Mouse (Mus musculus) myocyte (in vitro differentiated cells): ENCODE results near the gene Btrc.

Experiments
- E2F4 ChIP-seq: IDR thresholded peaks from one replicate; pipeline ENCODE4 v1.6.1; 2011; ENCODE audit warnings: mild to moderate bottlenecking, control low read depth, moderate library complexity; ENCODE audit not compliant: insufficient read depth
- MAX ChIP-seq: IDR thresholded peaks from one replicate; pipeline ENCODE4 v1.6.1; 2011; ENCODE audit warnings: low read depth, mild to moderate bottlenecking, control low read depth
- POLR2A ChIP-seq: IDR thresholded peaks from one replicate; pipeline ENCODE4 v1.6.1; 2011; ENCODE audit warnings: low read depth, mild to moderate bottlenecking, control low read depth, moderate library complexity; ENCODE audit not compliant: insufficient read length
- POLR2AphosphoS2 ChIP-seq: IDR thresholded peaks from one replicate; pipeline ENCODE4 v1.6.1; 2011; ENCODE audit warnings: low read depth, control low read depth; ENCODE audit not compliant: insufficient read length

DNA sequence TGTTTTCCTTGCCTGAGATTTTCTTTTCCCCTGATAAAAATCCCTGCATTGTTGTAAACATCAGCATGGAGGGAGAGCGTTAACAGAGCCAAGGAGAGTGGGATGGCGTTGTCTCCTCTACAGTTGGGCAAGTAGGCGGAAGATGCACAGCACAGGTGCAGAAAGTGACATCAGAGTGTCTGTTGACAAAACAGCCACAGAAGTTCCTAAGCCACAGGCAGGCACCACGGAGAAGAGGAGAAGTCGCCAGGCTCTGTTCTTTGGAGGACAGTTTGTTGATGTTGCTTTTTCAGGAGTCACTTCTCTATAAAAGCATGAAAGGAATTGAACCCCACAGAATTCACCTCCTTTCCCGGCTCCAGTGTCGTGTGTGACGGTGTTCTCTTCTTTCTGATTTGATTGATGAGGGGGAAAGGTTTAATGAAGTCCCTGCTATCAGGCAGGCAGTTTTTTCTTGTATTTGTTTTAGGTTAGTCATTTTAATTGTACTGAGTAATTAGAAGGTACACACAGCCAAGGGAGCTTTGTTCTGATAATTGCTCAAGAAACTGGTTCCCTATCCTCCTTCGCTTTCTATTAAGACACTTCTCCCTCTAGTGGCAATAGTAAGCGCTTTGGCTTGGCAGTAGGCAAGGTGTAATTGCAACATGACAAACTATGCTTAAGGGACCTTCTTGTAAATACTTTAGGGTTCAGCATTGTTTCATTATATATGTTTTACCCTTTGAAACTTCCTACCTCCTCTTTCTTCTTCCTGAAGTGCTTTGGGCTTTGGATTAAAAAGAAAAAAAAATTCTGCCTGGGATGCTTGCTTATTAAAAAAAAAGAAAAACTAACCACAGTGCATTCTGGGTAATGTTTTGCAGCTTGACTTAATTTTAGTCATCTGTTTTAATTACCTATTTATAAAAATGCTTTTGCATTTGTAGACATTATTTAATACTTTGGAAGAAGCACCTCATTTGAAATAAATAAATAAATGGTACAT lies 97.5 kb downstream of the Btrc start:
- no peak for TF ChIP-seq POLR2A
- no peak for TF ChIP-seq MAX
- no peak for TF ChIP-seq POLR2AphosphoS2
- no peak for TF ChIP-seq E2F4
